Mouse (Mus musculus): ENCODE results near the gene Dysf. TPM values are rescaled to one million over a fixed set of nuclear protein-coding genes. Genes with fewer than 3 reads are reported as not detected.

Dysf gene
- polyA plus RNA-seq, 1 experiment from 2014 or later: 2.9 TPM

DNA sequence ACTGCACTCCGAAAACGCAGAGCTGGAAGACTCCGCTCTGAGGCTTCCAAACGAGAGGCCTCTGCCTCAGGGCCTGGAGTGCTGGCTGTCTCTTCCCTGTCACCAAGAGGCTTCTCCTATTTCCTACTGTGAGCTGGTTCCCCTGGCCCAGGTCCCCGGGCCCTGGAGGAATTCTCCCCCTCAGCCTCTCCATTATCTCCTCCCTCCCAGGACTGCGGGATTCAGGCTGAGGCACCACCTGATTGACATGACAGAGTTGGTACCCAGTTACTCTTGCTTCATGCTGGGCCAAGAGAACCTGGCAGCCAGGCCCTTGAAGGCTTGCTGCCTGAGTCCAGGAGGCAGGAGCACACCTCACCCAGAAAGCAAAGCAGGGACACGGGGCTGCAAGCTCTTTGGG is 203.1 kb downstream of the Dysf start:
- no peaks in the 10 kb centered on the region for H3K9me3 ChIP-seq (ENCODE audit: control insufficient read depth, low read length)
- H3K27me3 ChIP-seq (ENCODE audit: control insufficient read depth, insufficient read depth, low read length): no peaks in the 10 kb centered on the region
- H3K9ac ChIP-seq (replicated peaks; ENCODE audit: low read length): no peak overlapping the region
- H3K4me3 ChIP-seq (replicated peaks; ENCODE audit: low read depth, low read length): no peak overlapping the region
- H3K4me1 ChIP-seq (ENCODE audit: control insufficient read depth, insufficient read depth, low read length): no peaks in the 10 kb centered on the region
- H3K36me3 ChIP-seq (ENCODE audit: control insufficient read depth, insufficient read depth, low read length): no peaks in the 10 kb centered on the region
- no peak for ATAC-seq (ENCODE audit: low FRiP score, low TSS enrichment)
- H3K4me2 ChIP-seq (ENCODE audit: low read length): no peak overlapping the region
- 66% methylated on average over 7 of the region's 7 CpGs for WGBS
- no peak for DNase-seq
- no peak overlapping the region for H3K27ac ChIP-seq (replicated peaks; ENCODE audit: low read depth, low read length)

DNA sequence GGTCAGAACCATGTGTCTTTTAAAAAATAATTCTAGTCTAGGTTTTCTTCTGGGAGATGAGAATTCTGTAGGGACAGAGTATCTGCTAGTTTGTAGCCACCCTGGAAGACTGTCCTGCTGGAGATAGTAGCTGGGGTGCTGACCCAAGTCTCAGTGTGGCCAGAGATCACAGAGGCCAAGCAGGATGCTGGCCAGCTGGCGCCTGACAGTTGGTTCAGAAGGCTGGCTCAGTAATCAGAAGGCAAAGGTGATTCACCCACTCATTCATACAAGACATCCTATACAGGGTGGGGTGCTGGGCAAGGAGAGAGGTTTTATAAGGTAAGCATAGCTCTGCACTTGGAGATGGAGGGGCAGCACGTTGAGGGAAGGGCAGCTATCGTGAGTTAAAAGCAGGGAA is 204.7 kb downstream of the Dysf start:
- no peaks in the 10 kb centered on the region for H3K4me1 ChIP-seq (ENCODE audit: control insufficient read depth, insufficient read depth, low read length)
- H3K27me3 ChIP-seq (ENCODE audit: control insufficient read depth, insufficient read depth, low read length): no peaks in the 10 kb centered on the region
- no peak overlapping the region for H3K4me2 ChIP-seq (ENCODE audit: low read length)
- DNase-seq: no peak
- no peak for ATAC-seq (ENCODE audit: low FRiP score, low TSS enrichment)
- no peaks in the 10 kb centered on the region for H3K9me3 ChIP-seq (ENCODE audit: control insufficient read depth, low read length)
- H3K9ac ChIP-seq (replicated peaks; ENCODE audit: low read length): no peak overlapping the region
- no peak overlapping the region for H3K4me3 ChIP-seq (replicated peaks; ENCODE audit: low read depth, low read length)
- H3K27ac ChIP-seq (replicated peaks; ENCODE audit: low read depth, low read length): no peak overlapping the region
- no peaks in the 10 kb centered on the region for H3K36me3 ChIP-seq (ENCODE audit: control insufficient read depth, insufficient read depth, low read length)
- WGBS: 78% methylated on average over 3 of the region's 3 CpGs

DNA sequence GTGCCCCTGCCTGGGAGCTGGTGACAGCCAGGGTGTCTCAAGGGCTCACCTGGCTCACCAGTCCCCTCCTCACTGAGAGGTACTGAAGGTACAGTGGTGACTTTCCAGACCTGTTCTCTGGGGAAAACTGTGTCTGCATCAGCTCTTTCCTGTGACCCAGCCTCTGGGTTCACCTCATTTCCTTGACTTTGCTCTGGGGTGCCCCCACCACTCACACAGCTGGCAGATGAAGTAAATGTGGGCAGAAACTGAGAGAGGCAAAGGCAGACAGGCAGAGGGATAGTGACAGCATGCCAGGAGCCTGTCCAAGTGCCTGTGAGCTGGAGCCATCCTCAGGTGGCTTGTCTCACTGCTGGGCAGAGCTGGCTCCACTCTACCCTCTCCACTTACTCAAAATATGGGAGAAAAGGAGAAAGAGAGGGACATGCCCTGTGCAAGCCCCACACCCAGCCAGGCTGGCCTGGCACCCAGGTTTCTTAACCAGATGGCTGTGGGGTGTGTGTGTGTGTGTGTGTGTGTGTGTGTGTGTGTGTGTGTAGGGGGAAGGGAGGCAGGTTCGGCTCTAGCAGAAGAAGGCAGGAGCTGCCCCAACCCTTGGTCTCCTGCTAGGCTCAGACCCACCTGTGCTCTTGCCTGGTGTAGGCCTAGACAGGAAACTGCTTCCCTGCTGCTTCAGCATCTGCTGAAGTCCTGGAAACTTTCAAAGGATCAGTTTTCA is 209.0 kb downstream of the Dysf start:
- WGBS: 85% methylated on average over 1 of the region's 1 CpGs

DNA sequence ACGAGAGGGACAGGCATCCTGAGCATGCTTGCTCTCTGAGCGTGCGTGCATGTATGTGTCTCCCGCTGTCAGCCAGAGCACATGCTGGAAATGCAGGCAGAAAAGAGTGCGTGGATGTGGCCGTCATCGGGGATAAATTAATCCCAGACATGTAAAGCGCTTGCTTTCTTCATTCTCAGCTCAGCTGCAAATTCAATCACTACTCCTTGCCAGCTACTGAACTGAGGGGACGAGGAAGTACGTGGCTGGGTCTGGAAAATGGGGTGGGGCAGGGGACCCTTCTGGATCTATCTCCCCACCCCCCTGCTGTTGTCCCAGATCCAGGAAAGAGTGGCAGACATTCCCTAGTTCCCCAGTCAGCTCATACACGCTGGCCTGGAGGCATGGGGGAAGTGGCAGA is 210.7 kb downstream of the Dysf start:
- no peaks in the 10 kb centered on the region for H3K36me3 ChIP-seq (ENCODE audit: control insufficient read depth, insufficient read depth, low read length)
- H3K27me3 ChIP-seq (ENCODE audit: control insufficient read depth, insufficient read depth, low read length): no peaks in the 10 kb centered on the region
- no peak overlapping the region for H3K4me3 ChIP-seq (replicated peaks; ENCODE audit: low read depth, low read length)
- DNase-seq (no peak), ATAC-seq (ENCODE audit: low FRiP score, low TSS enrichment) (no peak)
- no peaks in the 10 kb centered on the region for H3K4me1 ChIP-seq (ENCODE audit: control insufficient read depth, insufficient read depth, low read length)
- no peaks in the 10 kb centered on the region for H3K9me3 ChIP-seq (ENCODE audit: control insufficient read depth, low read length)
- H3K4me2 ChIP-seq (ENCODE audit: low read length): no peak overlapping the region
- H3K9ac ChIP-seq (replicated peaks; ENCODE audit: low read length): no peak overlapping the region
- no peak overlapping the region for H3K27ac ChIP-seq (replicated peaks; ENCODE audit: low read depth, low read length)
- WGBS: 81% methylated on average over 11 of the region's 11 CpGs

More for the DNA sequence above, 209.0 kb downstream of the Dysf start:
- H3K36me3 ChIP-seq (ENCODE audit: control insufficient read depth, insufficient read depth, low read length): no peaks in the 10 kb centered on the region
- H3K4me2 ChIP-seq (ENCODE audit: low read length): no peak overlapping the region
- H3K9me3 ChIP-seq (ENCODE audit: control insufficient read depth, low read length): no peaks in the 10 kb centered on the region
- no peak for ATAC-seq (ENCODE audit: low FRiP score, low TSS enrichment)
- no peaks in the 10 kb centered on the region for H3K4me1 ChIP-seq (ENCODE audit: control insufficient read depth, insufficient read depth, low read length)
- no peaks in the 10 kb centered on the region for H3K27me3 ChIP-seq (ENCODE audit: control insufficient read depth, insufficient read depth, low read length)
- H3K27ac ChIP-seq (replicated peaks; ENCODE audit: low read depth, low read length): no peak overlapping the region
- no peak for DNase-seq
- no peak overlapping the region for H3K9ac ChIP-seq (replicated peaks; ENCODE audit: low read length)
- no peak overlapping the region for H3K4me3 ChIP-seq (replicated peaks; ENCODE audit: low read depth, low read length)

DNA sequence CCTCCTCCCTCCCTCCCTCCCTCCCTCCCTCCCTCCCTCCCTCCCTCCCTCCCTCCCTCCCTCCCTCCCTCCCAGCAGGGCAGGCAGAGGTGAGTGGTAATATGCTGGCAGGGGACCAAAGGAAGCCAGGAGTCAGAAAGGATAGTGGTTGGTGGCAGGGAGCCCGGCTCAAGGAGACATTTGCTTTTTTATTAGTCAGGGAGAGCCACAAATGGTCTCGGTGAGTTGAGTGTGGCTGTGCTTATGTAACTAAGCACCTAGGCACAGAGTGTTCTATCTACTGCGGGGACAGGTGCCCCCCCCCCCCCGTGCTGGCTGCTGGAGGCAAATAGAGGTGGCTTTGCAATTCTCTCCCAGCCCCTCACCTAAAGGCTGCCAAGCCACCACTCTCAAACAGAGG is 216.5 kb downstream of the Dysf start:
- Histone ChIP-seq H3K4me1 (ENCODE audit: control insufficient read depth, insufficient read depth, low read length) (0 out of 2 replicates have a peak, but pooled peaks cover 9% of the 10 kb centered on the region), H3K9ac (replicated peaks; ENCODE audit: low read length) (no peak overlapping the region), H3K4me2 (ENCODE audit: low read length) (no peak overlapping the region), H3K4me3 (replicated peaks; ENCODE audit: low read depth, low read length) (no peak overlapping the region), H3K36me3 (ENCODE audit: control insufficient read depth, insufficient read depth, low read length) (no peaks in the 10 kb centered on the region), H3K27ac (replicated peaks; ENCODE audit: low read depth, low read length) (no peak overlapping the region), H3K9me3 (ENCODE audit: control insufficient read depth, low read length) (no peaks in the 10 kb centered on the region), H3K27me3 (ENCODE audit: control insufficient read depth, insufficient read depth, low read length) (no peaks in the 10 kb centered on the region)
- 63% methylated on average over 4 of the region's 4 CpGs for whole genome bisulfite sequencing
- DNase-seq: no peak
- no peak for ATAC-seq (ENCODE audit: low FRiP score, low TSS enrichment)

DNA sequence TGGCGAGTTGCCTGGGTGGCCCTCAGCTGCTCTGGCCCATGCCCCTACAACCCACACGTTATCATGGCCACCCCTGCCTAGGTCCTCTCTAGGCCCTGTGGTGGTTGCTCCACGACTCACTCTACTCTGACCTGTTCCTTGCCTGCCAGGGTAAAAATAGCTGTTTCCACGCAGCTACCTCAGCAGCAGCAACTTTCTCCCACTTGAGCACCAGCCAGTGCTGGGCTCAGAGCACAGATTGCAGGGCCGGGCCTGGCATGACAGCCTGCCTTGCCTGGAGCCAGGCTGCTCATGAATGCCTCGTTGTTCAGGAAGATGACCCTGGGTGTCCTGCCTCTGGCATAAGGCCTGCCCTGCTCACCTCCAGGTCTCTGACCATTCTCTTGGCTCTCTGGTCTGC is 217.2 kb downstream of the Dysf start:
- no peaks in the 10 kb centered on the region for H3K9me3 ChIP-seq (ENCODE audit: control insufficient read depth, low read length)
- WGBS: 81% methylated on average over 6 of the region's 6 CpGs
- ATAC-seq (ENCODE audit: low FRiP score, low TSS enrichment) (no peak), DNase-seq (no peak)
- H3K9ac ChIP-seq (replicated peaks; ENCODE audit: low read length): no peak overlapping the region
- no peaks in the 10 kb centered on the region for H3K36me3 ChIP-seq (ENCODE audit: control insufficient read depth, insufficient read depth, low read length)
- H3K4me1 ChIP-seq (ENCODE audit: control insufficient read depth, insufficient read depth, low read length): 0 out of 2 replicates have a peak, but pooled peaks cover 9% of the 10 kb centered on the region
- no peak overlapping the region for H3K4me2 ChIP-seq (ENCODE audit: low read length)
- H3K27me3 ChIP-seq (ENCODE audit: control insufficient read depth, insufficient read depth, low read length): no peaks in the 10 kb centered on the region
- no peak overlapping the region for H3K4me3 ChIP-seq (replicated peaks; ENCODE audit: low read depth, low read length)
- no peak overlapping the region for H3K27ac ChIP-seq (replicated peaks; ENCODE audit: low read depth, low read length)

DNA sequence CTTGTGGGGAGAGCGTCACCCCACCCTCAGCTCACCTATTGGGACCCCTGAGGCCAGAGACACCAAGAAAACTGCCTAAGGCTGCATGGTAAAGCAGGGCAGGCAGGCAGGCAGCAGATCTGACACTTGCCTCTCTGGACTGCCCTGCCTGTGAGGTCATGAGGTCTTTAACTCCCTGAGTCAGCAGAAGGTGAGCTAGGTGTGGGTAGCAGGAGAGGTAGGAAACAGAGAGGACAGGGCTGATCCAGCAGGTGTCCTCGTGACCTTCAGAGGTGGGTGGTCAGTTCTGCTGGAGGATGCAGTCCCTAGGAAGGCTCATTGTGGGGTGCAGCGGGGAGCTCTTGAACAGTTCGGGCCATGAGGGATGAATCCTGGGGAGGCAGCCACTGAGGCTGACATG is 219.8 kb downstream of the Dysf start:
- Histone ChIP-seq H3K9ac (replicated peaks; ENCODE audit: low read length) (no peak overlapping the region), H3K27ac (replicated peaks; ENCODE audit: low read depth, low read length) (no peak overlapping the region), H3K4me1 (ENCODE audit: control insufficient read depth, insufficient read depth, low read length) (0 out of 2 replicates have a peak, but pooled peaks cover 9% of the 10 kb centered on the region), H3K4me2 (ENCODE audit: low read length) (no peak overlapping the region), H3K36me3 (ENCODE audit: control insufficient read depth, insufficient read depth, low read length) (no peaks in the 10 kb centered on the region), H3K9me3 (ENCODE audit: control insufficient read depth, low read length) (no peaks in the 10 kb centered on the region), H3K4me3 (replicated peaks; ENCODE audit: low read depth, low read length) (no peak overlapping the region), H3K27me3 (ENCODE audit: control insufficient read depth, insufficient read depth, low read length) (no peaks in the 10 kb centered on the region)
- DNase-seq (no peak), ATAC-seq (ENCODE audit: low FRiP score, low TSS enrichment) (no peak)
- 76% methylated on average over 4 of the region's 4 CpGs for whole genome bisulfite sequencing

DNA sequence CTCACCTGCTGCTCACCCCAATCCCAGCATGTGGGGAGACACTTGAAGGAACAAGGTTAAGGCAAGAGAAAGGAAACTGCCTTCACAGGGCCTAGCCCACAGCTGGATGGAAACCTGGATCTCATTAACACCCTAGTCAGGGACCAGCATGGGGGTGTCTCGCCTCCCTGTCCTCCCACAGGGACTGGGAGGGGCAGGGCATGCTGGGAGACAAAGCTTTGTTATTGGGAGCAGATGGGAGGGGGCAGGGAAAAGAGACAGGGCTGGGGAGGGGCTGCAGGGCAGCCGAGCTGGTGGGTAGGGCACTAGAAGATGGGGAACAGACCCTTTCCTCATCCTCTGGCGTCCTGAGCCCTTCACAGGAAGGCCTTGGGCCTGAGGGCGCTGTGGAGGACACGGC is 220.4 kb downstream of the Dysf start:
- Histone ChIP-seq H3K27ac (replicated peaks; ENCODE audit: low read depth, low read length) (no peak overlapping the region), H3K9me3 (ENCODE audit: control insufficient read depth, low read length) (no peaks in the 10 kb centered on the region), H3K4me3 (replicated peaks; ENCODE audit: low read depth, low read length) (no peak overlapping the region), H3K27me3 (ENCODE audit: control insufficient read depth, insufficient read depth, low read length) (no peaks in the 10 kb centered on the region), H3K4me1 (ENCODE audit: control insufficient read depth, insufficient read depth, low read length) (0 out of 2 replicates have a peak, but pooled peaks cover 9% of the 10 kb centered on the region), H3K9ac (replicated peaks; ENCODE audit: low read length) (no peak overlapping the region), H3K4me2 (ENCODE audit: low read length) (no peak overlapping the region), H3K36me3 (ENCODE audit: control insufficient read depth, insufficient read depth, low read length) (no peaks in the 10 kb centered on the region)
- ATAC-seq (ENCODE audit: low FRiP score, low TSS enrichment) (no peak), DNase-seq (peak; percentile 3)
- 26% methylated on average over 5 of the region's 5 CpGs for WGBS

DNA sequence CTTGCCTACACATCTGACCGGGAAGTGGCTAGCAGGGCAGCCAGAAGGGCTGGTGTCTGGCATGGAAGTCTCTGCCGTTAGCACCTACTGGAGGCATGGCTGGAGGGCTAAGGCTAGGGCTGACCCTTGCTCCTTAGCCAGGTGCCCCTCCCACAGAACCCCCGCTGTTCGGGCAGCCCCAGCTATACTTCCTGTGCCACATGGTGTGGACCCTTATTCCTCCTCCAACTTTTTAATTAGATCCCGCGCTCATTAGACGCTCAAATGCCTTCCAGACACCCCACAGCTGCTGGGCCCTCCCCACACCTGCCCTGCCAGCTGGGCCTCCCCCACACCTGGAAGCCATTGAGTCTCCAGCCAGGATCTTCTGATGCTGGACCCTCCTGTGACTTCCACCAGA is 221.3 kb downstream of the Dysf start:
- Histone ChIP-seq H3K4me3 (replicated peaks; ENCODE audit: low read depth, low read length) (no peak overlapping the region), H3K27me3 (ENCODE audit: control insufficient read depth, insufficient read depth, low read length) (no peaks in the 10 kb centered on the region), H3K9ac (replicated peaks; ENCODE audit: low read length) (no peak overlapping the region), H3K4me1 (ENCODE audit: control insufficient read depth, insufficient read depth, low read length) (0 out of 2 replicates have a peak, but pooled peaks cover 9% of the 10 kb centered on the region), H3K27ac (replicated peaks; ENCODE audit: low read depth, low read length) (no peak overlapping the region), H3K4me2 (ENCODE audit: low read length) (no peak overlapping the region), H3K9me3 (ENCODE audit: control insufficient read depth, low read length) (no peaks in the 10 kb centered on the region), H3K36me3 (ENCODE audit: control insufficient read depth, insufficient read depth, low read length) (no peaks in the 10 kb centered on the region)
- DNase-seq (no peak), ATAC-seq (ENCODE audit: low FRiP score, low TSS enrichment) (no peak)
- WGBS: 73% methylated on average over 7 of the region's 7 CpGs
